Mouse (Mus musculus) thymus, postnatal 0 days (tissue): ENCODE data around the gene Pm20d2. TPM values are rescaled to one million over a fixed set of nuclear protein-coding genes. Genes with fewer than 3 reads are reported as not detected.
A peak's percentile ranks its signal among the peaks of the same experiment; 100 is the strongest.

Experiments used
- DNase-seq: peaks from one replicate; pipeline ENCODE4 v3.0.0-alpha.2; 2015; ENCODE audit warnings: low spot score
- polyA plus RNA-seq: library from polyadenylated mRNA; unstranded; fragments of >200 nt; fragmentation: Nextera tagmentation; extraction: Ambion mirVana; gene quantifications from 2 replicates; pipeline ENCODE4 v1.2.1, GENCODE M21; 2015

Pm20d2 gene
- polyA plus RNA-seq: 0.18 TPM in 1 of 2 replicates, not detected in the other

DNA sequence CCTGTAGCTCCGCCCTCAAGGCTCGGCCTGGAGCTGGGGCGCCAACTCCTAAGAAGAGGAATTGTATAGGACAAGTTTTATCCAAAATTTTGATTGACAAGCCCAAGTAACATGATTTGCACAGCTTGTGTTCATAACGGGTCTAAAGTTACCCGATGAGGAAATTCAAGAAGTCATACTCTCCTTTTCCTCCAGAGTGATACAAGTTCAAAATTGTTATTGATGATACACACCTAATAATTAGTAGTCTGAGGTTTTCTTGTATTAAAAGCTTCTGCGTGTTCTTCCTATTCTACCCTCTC is at the start of gene Pm20d2:
Gene Pm20d2, minus strand, starts transcription at position 3 of the 302 bp plus-strand sequence.
- DNase-seq: no peak

DNA sequence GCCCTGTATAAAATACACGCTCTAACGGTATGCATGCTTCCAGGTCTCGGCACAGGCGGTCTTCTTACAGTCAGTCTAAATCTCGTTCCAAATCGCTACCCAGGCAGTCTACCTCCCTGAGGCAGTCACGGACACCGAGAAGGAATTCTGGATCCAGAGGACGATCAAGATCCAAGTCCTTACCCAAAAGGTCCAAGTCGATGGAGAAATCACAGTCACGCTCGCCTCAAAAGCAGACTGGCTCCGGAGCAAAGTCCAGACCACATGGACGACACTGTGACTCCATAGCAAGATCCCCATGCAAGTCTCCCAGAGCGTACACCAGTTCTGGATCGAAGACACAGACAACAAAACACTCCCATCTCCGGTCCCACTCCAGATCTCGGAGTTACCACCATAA is 41.3 kb upstream of the Pm20d2 start:
- DNase-seq: no peak

DNA sequence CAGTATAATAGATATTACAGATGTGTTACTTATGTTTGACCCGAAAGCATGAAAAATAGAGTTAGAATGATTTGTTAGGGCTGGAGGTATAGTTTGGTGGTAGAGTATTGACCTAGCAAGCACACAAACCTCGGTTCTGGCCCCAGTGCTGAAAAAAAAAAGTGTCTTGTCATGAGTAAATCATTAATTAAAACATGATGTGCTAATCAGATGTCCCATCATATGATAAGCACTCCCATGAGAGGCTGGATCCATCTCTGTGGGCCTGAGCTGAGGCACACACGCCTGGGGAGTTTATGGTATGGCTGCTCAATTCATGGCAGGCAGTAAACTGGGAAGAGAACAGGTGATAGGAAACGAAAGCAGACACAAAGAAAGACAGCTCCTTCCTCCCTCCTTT is 40.1 kb upstream of the Pm20d2 start:
- DNase-seq: no peak

DNA sequence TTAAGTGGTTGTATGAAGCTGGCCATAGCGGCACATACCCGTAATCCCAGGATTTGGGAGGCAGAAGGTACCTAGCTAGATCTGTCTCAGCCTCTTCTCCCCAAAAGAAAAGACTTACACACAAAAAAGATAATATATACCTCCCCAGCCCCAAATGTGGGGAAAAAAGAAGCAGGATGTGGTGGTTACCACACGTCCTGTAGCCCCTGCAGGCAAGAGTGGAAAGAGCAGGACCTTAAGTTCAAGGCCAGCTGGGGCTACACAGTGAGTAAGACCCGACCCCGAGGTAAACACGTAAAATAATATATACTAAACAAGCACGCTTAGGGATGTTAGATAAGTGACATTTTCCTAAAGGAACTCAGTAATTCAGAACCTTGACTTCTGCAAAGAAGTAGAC is 37.6 kb upstream of the Pm20d2 start:
- peak; percentile 70 for DNase-seq

DNA sequence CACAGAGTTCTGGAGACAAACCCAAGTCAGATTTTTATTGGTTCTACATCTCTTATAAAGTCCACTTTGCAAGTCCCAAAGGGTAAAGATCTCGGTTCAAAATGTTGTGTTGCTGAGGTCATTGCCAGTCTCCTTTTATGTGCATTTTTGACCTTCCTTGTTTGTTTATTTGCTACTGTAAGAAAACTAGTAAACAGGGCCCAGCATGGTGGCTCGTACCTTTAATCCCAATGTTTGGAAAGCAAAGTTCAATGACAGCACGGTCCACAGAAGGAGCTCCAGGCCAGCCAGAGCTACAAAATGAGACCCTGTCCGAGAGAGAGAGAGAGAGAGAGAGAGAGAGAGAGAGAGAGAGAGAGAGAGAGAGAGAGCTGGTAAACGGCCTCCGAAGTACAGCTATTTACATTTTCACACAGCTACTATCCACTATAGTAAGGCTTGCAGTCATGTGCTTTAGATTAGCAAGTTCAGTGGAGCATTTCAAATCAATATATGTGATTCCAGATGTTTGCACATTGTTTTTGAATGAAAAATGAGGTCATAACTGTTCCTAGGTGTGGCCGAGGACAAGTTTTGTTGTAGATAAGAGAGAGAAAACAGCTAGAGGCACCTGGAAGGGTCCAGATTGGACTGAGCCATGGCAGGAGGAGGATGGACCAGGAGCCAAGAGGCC is 34.6 kb upstream of the Pm20d2 start:
- DNase-seq: no peak

DNA sequence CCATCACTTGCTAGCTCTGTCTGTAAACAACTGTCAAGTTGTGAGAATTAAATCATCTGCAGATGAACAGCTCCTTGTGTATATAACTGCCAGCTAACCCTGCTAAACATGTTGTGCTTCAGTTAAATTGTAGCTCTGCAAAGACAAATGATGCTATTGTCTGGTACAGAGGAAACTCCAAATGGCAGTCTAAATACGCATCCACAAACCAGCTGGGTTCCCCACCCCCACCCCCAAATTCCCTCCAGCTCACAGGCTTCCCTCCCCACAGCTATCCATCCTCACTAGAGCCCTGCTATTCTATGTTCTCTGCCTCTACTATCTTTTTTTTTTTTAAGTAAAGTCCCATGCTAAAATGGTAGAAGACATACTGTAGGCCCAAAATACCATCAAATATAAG is 32.3 kb upstream of the Pm20d2 start:
- DNase-seq: no peak

DNA sequence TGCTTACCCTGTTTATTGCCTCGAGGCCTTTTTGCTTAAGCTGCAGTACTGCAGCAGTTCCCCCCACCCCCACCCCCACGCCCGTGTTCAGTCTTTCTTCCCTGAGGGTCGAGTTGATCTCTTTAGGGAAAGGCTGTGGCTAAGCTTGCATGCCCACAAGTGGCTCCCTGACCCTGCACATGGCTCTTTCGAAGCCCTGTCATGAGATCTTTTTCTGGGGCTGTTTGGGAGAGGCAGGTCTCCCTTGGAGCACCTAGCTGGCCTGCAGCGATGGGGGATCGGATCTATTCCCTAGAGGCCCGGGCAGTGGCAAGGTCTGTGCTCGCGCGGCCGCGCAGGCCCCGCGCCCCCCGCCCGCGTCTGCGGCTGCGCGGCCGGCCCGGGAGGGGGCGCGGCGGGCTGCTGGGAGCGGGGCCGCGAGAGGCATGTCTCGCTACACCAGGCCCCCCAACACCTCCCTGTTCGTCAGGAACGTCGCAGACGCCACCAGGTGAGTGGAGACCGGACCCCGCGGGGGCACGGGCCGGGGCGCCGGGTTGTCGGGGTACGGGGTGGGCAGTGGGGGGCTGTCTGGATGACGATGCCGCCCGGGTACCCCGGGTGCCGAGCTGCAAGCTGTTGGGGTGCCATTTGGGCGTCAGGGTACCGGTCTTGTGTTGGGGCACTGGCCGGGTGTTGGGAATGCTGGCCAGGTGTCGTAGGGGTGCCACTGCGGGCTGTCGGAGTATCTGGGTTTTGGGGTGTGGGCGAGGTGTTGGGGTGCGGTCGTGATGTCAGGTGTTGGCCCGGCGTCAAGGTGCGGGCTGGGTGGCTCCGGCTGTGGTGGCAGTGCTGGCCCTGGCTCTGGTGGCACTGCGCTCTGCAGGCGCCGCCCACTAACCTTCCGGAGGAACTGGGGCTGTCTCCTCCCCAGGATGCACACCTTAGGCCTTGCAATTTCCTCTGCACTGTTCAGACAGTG is 19.6 kb upstream of the Pm20d2 start, which contains the start of gene Srsf12:
Gene Srsf12, plus strand, starts transcription at position 111 of the 961 bp plus-strand sequence.
- DNase-seq: peak; percentile 48

DNA sequence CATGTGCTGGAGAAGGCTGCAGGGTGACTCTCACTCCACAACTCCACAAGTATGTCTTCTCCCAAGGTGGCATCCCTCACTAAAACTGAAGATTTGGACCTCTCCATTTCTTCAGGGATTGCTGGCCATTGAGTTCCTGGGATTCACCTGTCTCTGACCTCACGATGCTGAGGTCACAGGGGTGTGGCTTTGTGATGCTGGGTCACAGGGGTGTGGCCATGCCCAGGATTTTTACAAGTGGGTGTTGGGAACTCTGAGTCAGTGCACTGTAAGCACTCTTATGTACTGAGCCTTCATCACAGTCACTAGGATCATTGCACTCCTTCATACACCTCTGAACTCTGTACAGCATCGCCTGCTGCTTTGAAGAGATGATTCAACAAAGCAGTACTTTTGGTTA is 18.0 kb upstream of the Pm20d2 start:
- DNase-seq: no peak

DNA sequence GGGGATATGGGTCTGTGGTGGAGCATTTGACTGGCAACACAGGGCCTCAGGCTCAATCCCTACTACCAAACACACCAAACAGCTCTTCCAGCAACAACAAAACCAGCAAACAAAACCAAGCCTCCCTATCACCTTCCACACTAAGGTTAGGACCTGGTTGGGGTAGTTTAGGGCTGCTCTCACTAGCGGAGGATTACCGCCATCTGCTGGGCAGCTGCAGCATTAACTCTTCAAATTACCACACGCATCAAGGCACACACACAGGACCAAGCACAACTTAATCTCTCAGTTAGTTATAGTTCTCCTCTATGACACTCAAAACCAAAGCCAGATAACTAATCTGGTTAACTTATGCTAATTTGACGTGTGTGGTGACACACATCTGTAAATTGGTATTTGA is 15.1 kb upstream of the Pm20d2 start:
- peak; percentile 69 for DNase-seq

DNA sequence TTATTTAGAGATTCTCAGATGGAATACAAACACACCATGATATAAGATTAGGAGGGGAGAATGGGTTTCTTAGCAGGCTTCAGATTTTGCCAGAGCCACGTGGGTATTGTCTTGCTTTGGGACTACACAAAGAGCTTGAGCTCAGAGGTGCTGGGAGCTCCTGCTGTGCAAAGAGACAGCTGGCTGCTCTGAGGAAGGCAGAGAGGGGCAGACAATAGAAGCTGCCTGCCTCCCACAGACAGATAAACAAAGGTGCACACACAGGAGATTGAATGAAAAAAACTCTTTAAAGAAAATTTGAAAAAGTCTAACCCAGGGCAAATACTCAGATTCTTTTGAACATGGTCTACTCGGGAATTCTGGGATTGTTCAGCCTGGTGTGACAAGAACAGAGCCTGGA is 8.6 kb upstream of the Pm20d2 start:
- no peak for DNase-seq

DNA sequence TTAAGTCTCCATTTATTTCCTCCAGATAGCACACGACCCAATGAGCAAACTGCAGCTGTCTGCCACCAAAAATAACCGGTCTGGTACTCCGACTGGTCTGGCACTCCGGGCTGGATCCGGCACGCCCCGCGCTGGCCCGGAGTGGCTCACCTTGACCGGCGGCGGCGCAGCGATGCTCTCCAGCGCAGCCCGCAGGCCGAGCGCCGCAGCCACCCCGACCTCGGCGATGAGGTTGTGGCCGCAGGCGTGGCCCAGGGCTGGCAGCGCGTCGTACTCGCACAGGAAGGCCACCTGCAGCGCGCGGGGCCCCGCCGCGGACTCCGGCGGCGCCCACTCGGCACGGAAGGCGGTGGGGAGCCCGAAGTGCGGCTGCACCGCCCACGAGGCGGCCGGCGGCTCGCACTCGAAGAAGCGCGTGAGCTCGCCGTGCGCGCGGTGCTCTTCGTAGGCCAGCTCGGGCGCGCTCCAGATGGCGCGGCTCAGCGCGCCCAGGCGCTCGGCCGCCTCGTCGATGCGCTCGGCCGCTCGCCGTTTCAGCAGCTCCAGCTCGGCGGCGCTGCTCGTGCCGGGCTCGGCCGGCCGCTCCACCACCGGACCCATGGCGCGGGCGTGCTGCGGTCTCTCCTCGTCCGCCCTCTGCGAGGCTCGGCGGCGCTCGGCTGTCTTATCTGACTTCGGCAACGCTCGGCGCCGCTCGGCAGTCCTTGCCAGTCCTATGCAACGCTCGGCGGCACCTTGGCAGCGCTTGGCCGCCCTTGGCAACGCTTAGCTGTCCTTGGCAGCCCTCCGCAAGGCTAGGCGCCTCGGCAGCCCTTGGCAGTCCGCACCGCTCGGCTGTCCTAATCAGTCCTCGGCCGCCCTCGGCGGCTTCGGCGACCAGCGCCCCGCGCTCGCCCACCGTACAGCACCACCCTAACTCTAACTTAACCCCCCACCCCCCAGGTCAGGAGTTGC is 479 bp downstream of the Pm20d2 start:
- peak; percentile 30 for DNase-seq

DNA sequence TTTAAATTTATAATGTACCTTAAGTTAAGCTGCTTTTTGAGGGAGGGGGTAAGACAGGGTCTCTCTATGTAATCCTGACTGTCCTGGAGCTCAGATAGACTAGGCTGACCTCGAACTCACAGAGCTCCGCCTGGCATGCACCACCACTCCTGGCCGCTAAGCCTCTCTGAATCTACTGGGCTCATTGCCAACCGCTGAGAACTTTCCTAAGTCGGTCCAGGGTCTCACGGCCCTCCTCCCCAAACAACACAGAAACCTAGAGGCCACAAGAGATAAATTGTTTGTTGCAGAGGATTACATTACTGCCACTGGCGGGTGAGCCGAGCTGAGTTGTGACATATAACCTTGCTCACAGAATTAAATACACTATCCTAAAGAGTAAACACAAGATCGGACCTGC is 1.4 kb downstream of the Pm20d2 start:
- DNase-seq: peak; percentile 7

DNA sequence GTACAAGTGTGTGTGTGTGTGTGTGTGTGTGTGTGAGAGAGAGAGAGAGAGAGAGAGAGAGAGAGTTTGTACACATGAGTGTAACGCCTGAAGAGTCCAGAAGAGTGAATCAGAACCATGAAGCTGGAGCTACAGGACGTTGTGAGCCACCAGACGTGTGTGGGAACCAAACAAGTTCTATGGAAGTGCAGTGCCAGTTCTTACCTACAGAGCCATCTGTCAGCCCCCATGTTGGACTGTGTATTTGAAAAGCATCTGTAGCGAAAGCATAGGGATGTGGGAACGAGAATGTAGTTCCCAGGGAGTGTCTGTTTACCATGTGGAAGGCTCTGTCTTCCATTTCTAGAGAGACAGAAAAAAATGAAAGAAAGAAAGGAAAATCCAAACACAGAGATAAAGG is 6.1 kb downstream of the Pm20d2 start:
- DNase-seq: no peak

DNA sequence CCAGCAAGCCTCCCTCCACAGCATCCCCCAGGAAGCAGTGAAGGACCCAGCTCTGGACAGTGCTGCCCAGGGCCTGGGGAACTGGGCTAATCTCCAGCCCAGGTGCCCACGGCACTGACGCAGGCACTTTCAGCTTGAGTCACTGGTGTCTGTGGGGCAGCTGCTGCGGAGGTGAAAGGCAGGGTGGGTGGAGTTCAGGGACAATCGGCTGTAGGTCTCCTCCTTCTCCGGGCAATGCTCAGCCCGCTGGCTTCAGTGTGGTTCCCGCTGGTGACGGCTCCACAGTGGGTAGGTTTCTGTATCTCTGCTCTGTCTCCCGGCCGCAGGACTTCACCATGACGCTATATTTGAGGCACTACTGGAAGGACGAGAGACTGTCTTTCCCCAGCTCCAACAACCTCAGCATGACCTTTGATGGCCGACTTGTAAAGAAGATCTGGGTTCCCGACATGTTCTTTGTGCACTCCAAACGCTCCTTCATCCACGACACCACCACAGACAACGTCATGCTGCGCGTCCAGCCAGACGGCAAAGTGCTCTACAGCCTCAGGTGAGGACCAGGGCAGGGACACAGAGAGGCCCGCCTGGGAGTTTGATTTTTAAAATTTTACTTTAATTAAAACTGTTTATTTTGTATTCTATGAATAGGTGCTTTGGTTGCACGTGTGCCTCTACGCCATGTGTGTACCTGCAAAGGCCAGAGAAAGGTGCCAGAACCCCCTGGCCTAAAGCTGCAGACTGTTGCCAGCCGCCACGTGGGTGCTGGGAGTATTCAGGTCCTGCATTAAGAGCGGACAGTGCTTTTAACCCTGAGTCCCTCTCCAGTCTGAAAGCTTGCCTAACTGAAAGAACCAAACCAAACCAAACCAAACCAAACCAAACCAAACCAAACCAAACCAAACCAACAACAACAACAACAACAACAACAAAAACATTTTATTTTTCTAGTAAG is 37.2 kb downstream of the Pm20d2 start:
- DNase-seq: no peak

DNA sequence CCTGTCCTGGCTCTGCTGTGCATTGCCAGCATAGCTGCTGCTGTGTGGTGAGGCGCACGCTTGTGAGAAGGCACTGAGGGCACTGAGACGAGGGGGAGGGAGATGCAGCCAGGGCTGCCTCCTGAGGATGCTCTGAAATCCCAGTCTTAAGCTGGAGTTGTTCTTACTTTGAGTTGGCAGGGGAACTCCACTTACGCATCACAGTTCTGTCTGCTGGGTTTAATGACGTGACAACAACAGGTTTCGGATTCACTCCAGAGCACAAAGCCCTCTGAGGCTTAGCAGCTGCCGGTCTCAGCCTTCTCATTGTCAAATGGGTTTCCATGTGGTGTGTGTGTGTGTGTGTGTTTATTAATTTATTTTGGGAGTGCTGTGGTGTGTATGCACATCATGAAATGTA is 40.4 kb downstream of the Pm20d2 start:
- no peak for DNase-seq

DNA sequence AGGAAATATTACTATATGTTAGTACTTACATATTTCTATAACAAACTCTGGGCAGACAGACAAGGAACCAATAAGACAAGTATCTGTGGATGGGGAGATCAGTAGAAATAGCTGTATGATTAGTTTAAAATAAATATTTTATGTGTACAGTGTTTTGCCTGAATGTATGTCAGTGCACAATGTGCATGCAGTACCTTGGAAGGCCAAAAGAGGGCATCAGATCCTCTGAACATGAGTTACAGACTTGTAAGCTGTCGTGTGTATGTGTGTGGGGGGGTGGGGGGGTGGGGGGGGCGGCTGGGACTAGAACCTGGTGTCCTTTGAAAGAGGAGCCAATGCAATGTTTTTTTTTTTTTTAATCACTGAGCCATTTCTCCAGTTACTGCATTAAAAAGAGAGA is 41.7 kb downstream of the Pm20d2 start:
- peak; percentile 69 for DNase-seq

DNA sequence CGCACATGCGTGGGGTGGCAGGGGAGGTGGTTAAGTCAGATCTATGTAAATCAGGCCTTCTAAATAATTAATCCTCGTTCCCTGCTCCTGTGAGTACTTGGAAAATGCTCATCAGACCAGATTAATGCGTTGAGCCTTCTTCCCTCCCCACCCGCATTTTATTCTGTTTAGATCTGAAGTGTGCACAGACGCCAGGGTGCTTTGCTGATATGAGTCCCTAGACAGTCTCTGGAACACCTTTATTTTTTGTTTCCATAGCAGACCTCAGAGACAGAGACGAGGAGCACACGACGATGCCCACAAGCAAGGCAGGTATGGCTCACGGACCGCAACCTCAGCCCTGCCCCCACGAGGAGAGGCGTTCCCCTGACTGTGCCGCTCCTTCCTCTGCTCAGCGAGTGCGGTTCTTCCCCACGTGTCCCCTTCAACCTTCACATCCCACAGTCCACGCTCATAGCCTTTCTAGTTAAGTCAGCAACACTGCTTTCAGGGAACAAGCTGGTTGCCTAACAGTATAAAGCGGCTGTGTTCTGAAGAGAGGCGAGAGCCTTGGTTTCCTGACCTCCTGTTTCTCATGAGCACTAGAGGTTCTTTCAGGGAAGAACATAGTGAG is 42.8 kb downstream of the Pm20d2 start:
- DNase-seq: peak; percentile 18

DNA sequence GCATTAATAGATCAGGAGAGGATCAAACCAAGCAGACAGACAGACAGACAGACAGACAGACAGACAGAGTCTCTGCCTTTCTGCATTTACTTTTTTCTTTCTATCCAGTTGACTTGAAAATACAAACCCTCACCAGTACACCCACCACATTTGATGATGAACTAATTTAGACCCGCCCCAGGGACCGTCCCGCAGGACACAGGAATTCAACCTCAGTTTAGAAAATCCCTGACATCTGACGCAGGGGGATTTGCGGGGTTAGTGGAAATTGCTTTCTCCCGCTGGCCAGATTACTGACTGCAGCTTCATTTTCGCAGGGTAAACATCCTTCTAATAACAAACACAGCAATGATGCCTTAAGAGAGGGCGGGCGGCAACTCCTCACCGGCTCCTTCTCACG is 57.3 kb downstream of the Pm20d2 start, which contains the start of gene Gabrr1:
Gene Gabrr1, plus strand, starts transcription at position 301 of the 400 bp plus-strand sequence.
- DNase-seq: no peak

DNA sequence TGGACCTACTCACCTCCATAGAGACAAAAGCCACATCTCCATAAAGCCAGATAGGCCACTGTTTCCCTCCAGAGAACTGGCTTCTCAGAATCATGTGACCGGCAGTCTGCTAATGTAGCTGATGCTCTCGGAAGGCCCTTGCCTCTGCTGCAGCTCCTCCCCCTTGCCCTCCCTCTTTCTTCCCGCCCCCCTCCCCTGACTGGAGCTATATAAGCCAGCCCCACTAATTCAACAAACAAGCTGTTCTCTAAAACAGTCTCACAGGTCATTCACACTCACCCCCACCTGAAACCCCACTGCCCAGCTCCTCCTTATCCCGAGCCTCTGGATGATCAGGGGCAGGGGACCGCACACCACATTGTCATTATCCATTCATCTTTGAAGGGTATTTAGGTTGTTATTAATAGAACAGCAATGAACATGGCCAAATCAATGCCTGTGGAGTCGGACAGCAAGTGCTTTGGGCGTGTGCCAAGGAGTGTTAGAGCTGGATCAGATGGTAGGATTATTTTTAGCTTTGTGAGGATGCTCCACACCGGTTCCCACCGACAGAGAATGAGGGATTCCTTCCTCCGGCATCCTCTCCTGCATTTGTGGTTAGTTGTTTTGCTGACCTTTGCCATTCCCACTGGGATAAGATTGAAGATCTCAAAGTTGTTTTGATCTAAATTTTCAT is 64.0 kb downstream of the Pm20d2 start:
- no peak for DNase-seq
